Mouse (Mus musculus) heart, adult 11 months (tissue): ENCODE results near the gene Amn.

Source experiments
- DNase-seq: peaks from one replicate; pipeline ENCODE4 v3.0.0; 2022

Amn gene

GRCm38 (mm10) chr12:111270629-111271277 lies at the start of gene Amn:
Gene Amn, plus strand, starts transcription at chr12:111271095.
- DNase-seq = no peak

- no peak for DNase-seq
These were observed 45.6 kb upstream of the Amn start for GRCm38 (mm10) chr12:111225197-111225780.

- no peak for DNase-seq
These were observed 43.5 kb upstream of the Amn start for GRCm38 (mm10) chr12:111227410-111227809.

DNA sequence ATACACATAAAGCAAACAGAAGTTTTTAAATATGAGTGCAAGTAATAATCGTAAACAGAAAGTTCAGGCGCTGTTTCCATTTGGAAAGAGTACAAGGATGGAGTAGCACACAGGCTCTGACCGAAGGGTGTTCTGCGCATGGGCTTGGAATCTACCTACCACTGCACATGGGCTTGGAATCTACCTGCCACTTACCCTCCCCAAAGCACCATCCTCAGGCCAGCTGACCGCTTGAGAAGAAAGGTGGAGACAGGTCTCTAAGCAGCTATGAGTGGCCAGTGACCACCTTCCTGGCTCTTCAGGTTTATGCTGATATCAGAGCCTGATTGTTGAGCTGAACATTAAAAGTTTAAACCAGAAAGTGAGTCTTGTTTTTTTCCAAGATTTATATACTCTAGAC lies 42.4 kb upstream of the Amn start:
- no peak for DNase-seq

GRCm38 (mm10) chr12:111230793-111231192 lies 40.1 kb upstream of the Amn start:
- no peak for DNase-seq

- no peak for DNase-seq
These were observed 37.1 kb upstream of the Amn start for GRCm38 (mm10) chr12:111233798-111234197.

- DNase-seq = peak; percentile 94
These were observed 36.5 kb upstream of the Amn start for GRCm38 (mm10) chr12:111234383-111234782.

DNA sequence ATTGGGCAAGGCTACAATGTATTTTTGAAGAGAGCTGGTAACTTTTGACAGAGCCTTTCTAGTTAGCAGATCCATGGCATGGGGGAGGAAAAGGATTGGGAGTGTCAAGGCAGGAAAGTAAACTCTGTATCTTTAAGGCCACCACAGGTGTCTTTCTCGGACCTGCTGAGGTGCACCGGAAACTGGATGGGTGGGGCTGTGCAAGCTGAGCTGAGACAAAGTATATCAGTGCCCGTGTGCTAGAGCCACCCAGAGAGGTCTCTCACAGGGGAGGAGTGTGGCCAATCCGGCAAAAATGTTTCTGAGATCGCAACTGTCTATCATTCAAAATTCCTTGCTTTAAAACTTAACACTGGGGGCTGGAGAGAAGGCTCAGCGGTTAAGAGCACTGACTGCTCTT lies 35.3 kb upstream of the Amn start:
- no peak for DNase-seq

- DNase-seq = no peak
These were observed 33.2 kb upstream of the Amn start for GRCm38 (mm10) chr12:111237611-111238188.

DNA sequence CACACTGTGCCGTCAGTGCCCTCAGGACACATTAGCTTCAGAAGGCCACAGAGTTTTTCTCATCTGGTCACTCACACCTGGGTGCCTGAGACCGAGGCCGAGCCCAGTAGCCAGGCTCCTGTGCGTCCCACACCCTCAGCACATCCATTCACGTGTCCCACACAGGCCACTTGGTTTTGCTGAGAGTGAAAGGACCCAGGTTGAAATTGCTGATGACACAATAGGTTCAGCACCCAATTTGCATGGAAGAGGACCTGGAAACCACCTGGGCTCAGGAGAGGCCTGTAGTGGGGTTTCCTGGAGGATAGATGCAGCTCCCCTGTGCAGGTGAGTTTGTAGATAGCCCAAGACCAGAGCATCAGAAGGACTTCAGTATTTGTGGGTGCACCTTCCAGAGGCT lies 32.5 kb upstream of the Amn start:
- DNase-seq = no peak

- no peak for DNase-seq
These were observed 32.1 kb upstream of the Amn start for GRCm38 (mm10) chr12:111238778-111239177.

DNA sequence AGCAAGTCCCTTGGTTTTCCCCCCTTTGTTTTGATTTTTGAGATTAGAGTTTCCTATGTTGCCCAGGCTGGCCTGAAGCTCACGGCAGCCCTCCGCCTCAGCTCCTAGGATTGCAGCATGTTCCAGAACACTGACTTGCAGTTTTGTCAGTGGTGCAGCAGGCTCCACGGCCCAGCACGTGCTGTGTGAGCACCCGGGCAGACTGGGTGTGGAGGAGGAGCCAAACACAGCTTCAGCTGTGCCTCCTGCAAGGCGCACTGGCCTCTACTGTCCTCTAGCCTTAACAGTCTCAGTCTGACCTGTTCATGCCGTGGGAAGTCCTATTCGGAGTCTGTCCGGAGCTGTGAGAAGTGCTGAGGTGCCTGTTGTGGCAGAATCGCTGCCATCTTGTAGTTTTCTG lies 31.0 kb upstream of the Amn start:
- DNase-seq = no peak

DNA sequence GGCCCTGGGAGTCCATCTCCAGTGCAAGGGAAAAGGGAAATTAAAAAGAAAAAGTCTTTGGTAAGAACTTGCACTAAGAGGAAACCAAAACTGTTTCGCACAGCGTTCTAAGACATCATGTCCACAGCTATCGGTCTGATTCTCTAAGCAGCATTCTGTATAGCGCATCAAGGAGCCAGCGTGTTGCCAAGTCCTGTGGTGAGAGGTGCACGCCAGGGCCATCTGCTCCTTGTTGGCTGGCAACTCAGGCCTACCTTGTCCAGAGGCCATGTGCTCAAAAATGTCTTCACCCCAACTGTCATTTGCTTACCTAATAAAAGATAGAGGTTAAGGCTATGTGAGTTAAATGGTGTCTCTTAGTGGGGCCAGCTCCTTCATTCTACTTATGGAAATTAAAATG lies 29.0 kb upstream of the Amn start:
- no peak for DNase-seq

GRCm38 (mm10) chr12:111242346-111242745 lies 28.5 kb upstream of the Amn start:
- DNase-seq = no peak

DNA sequence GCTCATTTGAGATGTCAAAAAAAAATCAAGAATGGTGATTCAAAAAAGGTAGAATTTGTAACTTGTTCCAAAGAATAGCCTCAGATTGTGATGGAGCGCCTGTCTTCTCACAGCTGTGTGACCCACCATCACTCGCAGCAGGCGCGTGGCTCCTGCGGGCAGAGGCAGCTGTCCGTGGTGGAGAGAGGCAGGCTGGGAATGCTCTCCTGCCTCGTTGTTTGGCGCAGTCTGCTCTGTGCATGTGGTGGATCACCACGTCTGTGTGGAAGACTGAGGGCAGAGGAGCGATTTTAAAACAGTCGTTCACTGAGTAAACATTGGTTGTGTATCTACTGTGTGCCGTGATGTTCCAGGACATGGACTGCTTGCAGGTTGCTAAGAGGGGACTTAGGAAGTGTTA lies 27.2 kb upstream of the Amn start:
- DNase-seq = no peak

DNA sequence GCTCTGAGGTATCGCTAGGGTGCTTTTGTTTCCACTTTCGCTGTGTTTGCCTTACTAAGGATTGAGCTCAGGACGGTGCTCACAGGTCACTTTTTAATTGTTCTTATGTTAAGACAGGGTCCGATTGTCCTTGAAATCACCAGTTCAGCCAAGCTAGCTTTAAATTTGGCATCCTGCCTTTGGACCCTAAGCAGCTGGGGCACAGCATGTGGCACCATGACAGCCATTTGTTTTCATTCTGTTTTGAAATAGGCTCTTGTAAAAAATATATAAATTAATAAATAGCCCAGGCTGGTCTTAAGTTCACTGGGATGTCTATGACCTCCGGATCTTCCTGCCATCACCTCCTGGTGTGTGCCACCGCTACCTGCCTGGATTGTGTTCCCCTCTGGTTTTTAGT lies 25.8 kb upstream of the Amn start:
- DNase-seq = no peak

- DNase-seq = no peak
These were observed 24.0 kb upstream of the Amn start for GRCm38 (mm10) chr12:111246808-111247464.

DNA sequence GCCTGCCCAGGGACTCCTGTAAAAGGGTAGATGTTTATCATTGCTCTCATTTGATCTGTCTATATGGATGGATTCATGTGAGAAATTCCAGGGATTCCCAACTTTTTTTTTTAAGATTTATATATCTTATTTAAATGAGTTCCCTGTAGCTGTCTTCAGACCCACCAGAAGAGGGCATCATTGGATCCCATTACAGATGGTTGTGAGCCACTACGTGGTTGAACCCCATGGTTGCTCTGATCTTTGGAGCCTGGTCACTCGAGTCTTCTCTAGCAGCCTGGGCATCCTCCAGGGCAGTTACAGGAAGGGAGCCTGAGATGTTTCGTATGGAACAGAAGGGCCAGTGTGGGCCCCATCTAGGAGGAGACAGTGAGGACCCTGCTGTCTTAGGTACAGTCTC lies 21.8 kb upstream of the Amn start:
- DNase-seq = no peak

DNA sequence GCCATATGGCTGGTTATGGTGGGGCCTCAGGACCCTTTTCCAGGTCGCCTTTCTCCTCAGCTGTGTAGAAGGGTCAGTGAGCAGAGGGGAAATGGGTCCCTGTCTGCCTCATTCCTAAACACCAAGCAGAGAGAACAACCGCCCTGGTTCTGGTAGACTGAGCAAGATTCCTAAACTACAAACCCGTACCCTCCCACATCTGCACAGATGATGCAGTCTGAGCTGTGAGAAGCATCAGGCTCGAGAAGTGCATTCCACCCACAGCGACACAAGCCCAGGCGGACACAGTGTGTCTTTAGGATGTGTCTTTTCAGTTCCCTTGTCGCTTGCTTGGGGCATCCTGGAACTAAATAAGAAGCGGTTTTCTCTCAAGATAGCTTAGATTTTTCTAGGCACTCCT lies 20.8 kb upstream of the Amn start:
- DNase-seq = no peak

DNA sequence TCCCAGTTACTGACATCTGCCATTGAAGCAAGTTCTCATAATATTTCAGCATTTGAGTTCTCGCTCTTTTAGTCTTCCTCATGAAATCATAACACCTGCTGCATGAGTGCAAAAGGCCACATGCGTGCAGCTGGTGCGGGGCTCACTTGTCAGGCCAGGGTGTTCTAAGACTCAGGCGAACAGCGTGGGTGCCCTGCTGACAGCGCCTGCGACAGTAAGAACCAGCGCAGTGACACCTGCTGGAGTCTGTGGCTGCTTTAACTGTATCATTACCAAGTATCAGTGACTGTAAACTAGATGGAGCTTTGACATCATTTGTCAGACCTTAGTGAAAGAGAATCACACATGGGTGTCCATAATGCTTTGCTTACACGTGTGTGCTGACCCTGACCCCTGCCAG lies 19.7 kb upstream of the Amn start:
- no peak for DNase-seq

DNA sequence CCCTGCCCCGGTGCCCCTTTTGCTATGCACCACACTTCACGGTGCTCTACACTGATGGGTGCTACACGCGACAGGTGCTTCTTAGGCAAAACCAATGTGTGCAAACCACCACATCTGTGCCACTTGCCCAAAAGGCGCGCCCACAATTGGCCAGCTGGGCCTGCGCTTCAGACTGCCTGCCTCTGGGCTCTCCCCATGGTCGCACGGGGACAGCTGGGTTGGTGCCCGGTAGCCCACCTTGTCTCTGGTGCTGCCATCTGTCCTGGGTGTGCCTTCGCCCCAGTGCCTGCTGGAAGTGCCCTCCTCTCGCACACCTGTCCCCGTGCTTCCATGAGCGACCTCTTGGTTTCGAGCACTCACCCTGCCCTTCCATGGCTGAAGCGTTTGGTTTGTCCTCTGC lies 7.2 kb upstream of the Amn start:
- no peak for DNase-seq

DNA sequence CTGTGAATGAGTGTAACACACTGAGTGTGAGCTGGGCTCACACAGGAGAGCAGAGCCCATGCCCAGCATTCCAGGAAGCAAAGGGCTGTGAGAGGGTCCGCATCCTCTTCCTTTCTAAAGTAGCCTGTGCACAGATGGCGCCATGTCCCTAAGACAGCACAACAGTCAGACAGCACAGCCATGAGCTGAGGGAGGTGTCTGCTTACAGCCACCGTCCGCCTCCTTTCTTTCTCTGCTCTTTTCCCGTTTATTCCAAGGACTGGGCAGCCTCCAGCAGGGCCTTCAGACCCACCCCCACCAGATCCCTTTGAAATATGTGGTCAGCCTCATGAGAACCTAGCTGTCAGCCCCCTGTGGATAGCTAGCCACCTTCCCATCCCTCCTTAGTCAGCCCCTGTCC lies 5.7 kb upstream of the Amn start:
- DNase-seq = no peak

DNA sequence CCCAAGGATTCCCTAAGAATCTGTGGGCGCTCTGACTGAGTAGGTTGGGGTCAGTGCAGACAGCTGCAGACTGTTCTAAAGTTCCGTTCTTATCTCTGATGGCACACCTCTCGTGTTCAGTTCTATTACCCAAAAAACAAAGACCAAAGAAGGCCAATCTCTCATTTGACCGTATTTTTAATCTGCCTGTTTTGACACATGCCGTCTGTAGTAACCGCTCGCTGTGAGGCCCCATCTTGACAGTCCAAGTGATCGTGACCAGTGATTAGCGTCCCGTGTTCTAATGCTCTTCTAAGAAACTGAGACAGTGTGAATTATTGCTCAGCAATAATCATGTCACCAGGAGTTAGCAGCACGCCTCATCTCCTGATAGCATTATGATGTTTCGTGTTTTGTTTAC lies 4.3 kb upstream of the Amn start:
- DNase-seq = no peak

- no peak for DNase-seq
These were observed 3.1 kb upstream of the Amn start for GRCm38 (mm10) chr12:111267673-111268325.
